Mouse (Mus musculus) small intestine, adult 2 months (tissue): Measurements from ENCODE around the gene Epha4.

Experiments
- CTCF ChIP-seq: fragments of 200-500 bp; IDR thresholded peaks from 2 replicates; pipeline ENCODE4 v1.5.1; 2012; ENCODE audit warnings: low read depth, mild to moderate bottlenecking, control low read depth, inconsistent platforms, low read length, moderate library complexity, mixed read lengths; ENCODE audit not compliant: insufficient replicate concordance, insufficient read length; ENCODE audit errors: extremely low read depth
- POLR2A ChIP-seq: fragments of 200-500 bp; IDR thresholded peaks from 2 replicates; pipeline ENCODE4 v1.6.1; 2012; ENCODE audit warnings: low read depth, mild to moderate bottlenecking, control low read depth, inconsistent platforms, low read length, moderate library complexity

DNA sequence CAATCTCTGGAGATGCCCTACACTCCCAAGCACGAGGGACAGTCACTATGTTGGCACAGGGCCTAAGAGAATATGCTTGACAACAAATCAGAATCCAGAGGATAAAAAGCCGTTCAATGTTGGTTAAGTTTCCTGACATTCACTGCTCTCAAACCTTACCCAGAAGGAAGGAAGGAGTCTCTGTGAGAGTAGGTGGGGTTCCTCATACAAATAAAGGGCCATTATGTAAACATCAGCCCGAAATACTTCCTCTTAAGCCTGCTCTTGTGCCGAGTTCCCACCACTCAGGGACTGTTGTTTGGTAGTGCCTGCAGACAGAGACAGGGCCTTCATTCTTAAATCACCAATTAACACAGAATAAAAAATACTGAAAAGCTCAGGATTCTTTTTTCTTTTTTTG, 72.9 kb downstream of the Epha4 start:
- no peak for TF ChIP-seq POLR2A
- TF ChIP-seq CTCF = no peak
